Comparison of ENCODE assay signal across 9 mouse cellular contexts in the genomic region with DNA sequence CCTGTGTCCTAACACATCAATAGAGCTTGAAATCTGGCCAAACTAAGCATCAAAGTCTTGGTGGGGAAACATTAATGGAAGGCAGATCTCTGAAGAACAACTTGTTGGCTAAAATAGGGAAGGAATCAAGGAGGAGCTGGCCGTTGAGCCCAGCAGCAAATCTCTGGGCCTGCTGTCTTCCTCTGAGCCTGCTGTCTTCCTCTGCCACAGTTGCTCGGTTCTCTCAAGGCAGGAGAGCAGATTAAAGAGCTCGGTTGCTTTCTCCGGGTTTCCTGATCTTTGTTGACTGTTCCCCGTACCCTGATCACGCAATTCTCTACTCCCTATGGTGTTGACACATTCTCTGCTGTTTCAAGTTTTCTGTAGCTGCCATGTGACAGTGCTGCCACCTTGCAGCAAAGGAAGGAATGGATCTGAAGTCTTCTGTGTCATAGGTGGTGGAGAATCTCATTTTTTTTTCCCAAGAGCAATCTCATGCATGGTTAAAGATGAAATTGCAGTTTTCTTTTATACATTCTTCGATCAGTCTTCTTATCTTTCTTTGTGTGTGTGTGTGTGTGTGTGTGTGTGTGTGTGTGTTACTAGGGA. TPM values are rescaled to one million over a fixed set of nuclear protein-coding genes. Genes with fewer than 3 reads are reported as not detected.
DNase-seq lines count a peak whose midpoint lies in the region; ATAC-seq and TF ChIP-seq lines count a peak whose summit lies in the region.
"Had no signal": no experiment of that assay in that cellular context is flagged by ENCODE, and none has a peak within 500 bp of the region (broad histone marks: within the 10 kb centered on the region; RNA-seq: fewer than 3 reads in every experiment).

No protein-coding gene starts in this region.

- intact Hi-C loops in heart, postnatal 36 days (cut with DNase I): no loop called here
- intact Hi-C loops in left cerebral cortex, postnatal 14 days (cut with DNase I): no loop called here

- peak; percentile 82 for TF ChIP-seq CTCF in forebrain, postnatal 0 days (IDR thresholded peaks at IDR 0.05; ENCODE audit: low read depth)

- no peaks in the 10 kb centered on the region for H3K27me3 ChIP-seq in forebrain, postnatal 0 days (ENCODE audit: insufficient read depth, low read length)
- H3K27me3 ChIP-seq in forebrain, embryonic 10.5 days (ENCODE audit: poor library complexity, severe bottlenecking): peaks cover 41% of the 10 kb centered on the region
- no peaks in the 10 kb centered on the region for H3K27me3 ChIP-seq in embryonic facial prominence, embryonic 14.5 days (replicated peaks; ENCODE audit: control insufficient read depth, insufficient read depth, low read length)
- H3K27me3 ChIP-seq in midbrain, embryonic 14.5 days (ENCODE audit: control insufficient read depth, insufficient read depth, low read length): no peaks in the 10 kb centered on the region
- H3K27me3 ChIP-seq: limb, embryonic 12.5 days had no signal

- no peak overlapping the region for H3K9ac ChIP-seq in forebrain, postnatal 0 days
- no peak overlapping the region for H3K9ac ChIP-seq in embryonic facial prominence, embryonic 14.5 days (ENCODE audit: low read depth, low read length)
- H3K9ac ChIP-seq in midbrain, embryonic 14.5 days (replicated peaks; ENCODE audit: low read length): no peak overlapping the region
- H3K9ac ChIP-seq: limb, embryonic 12.5 days had no signal

- H3K4me1 ChIP-seq in forebrain, postnatal 0 days (ENCODE audit: insufficient read depth): no peaks in the 10 kb centered on the region; the same call in 1 of the 2 replicates
- H3K4me1 ChIP-seq in forebrain, embryonic 10.5 days: peaks cover 22% of the 10 kb centered on the region
- no peaks in the 10 kb centered on the region for H3K4me1 ChIP-seq in embryonic facial prominence, embryonic 14.5 days (ENCODE audit: control insufficient read depth, insufficient read depth, low read length)
- H3K4me1 ChIP-seq in midbrain, embryonic 14.5 days (ENCODE audit: control insufficient read depth, insufficient read depth, low read length): no peaks in the 10 kb centered on the region
- H3K4me1 ChIP-seq: limb, embryonic 12.5 days had no signal

- ATAC-seq in forebrain, postnatal 0 days: peak; percentile 78
- no peak for ATAC-seq in embryonic facial prominence, embryonic 14.5 days (ENCODE audit: low read depth)
- no peak for ATAC-seq in midbrain, embryonic 14.5 days (ENCODE audit: low FRiP score, low TSS enrichment)

- no peaks in the 10 kb centered on the region for H3K9me3 ChIP-seq in forebrain, postnatal 0 days (ENCODE audit: low read length)
- H3K9me3 ChIP-seq in forebrain, embryonic 10.5 days: no peaks in the 10 kb centered on the region
- H3K9me3 ChIP-seq in embryonic facial prominence, embryonic 14.5 days (ENCODE audit: control insufficient read depth, low read length): no peaks in the 10 kb centered on the region
- no peaks in the 10 kb centered on the region for H3K9me3 ChIP-seq in midbrain, embryonic 14.5 days (ENCODE audit: control insufficient read depth, low read length)
- H3K9me3 ChIP-seq: limb, embryonic 12.5 days had no signal

- no peak overlapping the region for H3K27ac ChIP-seq in forebrain, postnatal 0 days (ENCODE audit: low read depth, low read length)
- H3K27ac ChIP-seq in forebrain, embryonic 10.5 days: no peak overlapping the region
- H3K27ac ChIP-seq in embryonic facial prominence, embryonic 14.5 days (replicated peaks; ENCODE audit: low read depth, low read length): no peak overlapping the region
- H3K27ac ChIP-seq in midbrain, embryonic 14.5 days (replicated peaks; ENCODE audit: low read depth, low read length): no peak overlapping the region; the same call in 1 of the 2 replicates
- H3K27ac ChIP-seq: limb, embryonic 12.5 days had no signal

- 22% methylated on average over 7 of the region's 7 CpGs for WGBS in forebrain, postnatal 0 days
- 30% methylated on average over 7 of the region's 7 CpGs for WGBS in forebrain, embryonic 10.5 days
- WGBS in embryonic facial prominence, embryonic 14.5 days: 24% methylated on average over 7 of the region's 7 CpGs
- WGBS in midbrain, embryonic 14.5 days: 18% methylated on average over 7 of the region's 7 CpGs

- no peaks in the 10 kb centered on the region for H3K36me3 ChIP-seq in forebrain, postnatal 0 days (ENCODE audit: insufficient read depth)
- no peaks in the 10 kb centered on the region for H3K36me3 ChIP-seq in forebrain, embryonic 10.5 days (replicated peaks)
- no peaks in the 10 kb centered on the region for H3K36me3 ChIP-seq in embryonic facial prominence, embryonic 14.5 days (ENCODE audit: control insufficient read depth, insufficient read depth, low read length)
- no peaks in the 10 kb centered on the region for H3K36me3 ChIP-seq in midbrain, embryonic 14.5 days (ENCODE audit: control insufficient read depth, insufficient read depth, low read length)
- H3K36me3 ChIP-seq: limb, embryonic 12.5 days had no signal

- no peak overlapping the region for H3K4me3 ChIP-seq in forebrain, postnatal 0 days (ENCODE audit: low read depth, low read length)
- no peak overlapping the region for H3K4me3 ChIP-seq in forebrain, embryonic 10.5 days
- no peak overlapping the region for H3K4me3 ChIP-seq in embryonic facial prominence, embryonic 14.5 days (ENCODE audit: low read depth, low read length)
- H3K4me3 ChIP-seq in midbrain, embryonic 14.5 days (replicated peaks; ENCODE audit: low read depth, low read length): no peak overlapping the region
- H3K4me3 ChIP-seq: limb, embryonic 12.5 days had no signal

- H3K4me2 ChIP-seq in forebrain, postnatal 0 days (ENCODE audit: low read depth): peak overlapping the region; percentile 10; the same call in 1 of the 2 replicates
- no peak overlapping the region for H3K4me2 ChIP-seq in embryonic facial prominence, embryonic 14.5 days (ENCODE audit: low read depth, low read length)
- no peak overlapping the region; the same call in 1 of the 2 replicates for H3K4me2 ChIP-seq in midbrain, embryonic 14.5 days (ENCODE audit: low read length)
- H3K4me2 ChIP-seq: limb, embryonic 12.5 days had no signal

- DNase-seq in forebrain, postnatal 0 days: peak; percentile 57
- DNase-seq in forebrain, embryonic 10.5 days (ENCODE audit: extremely low spot score, low spot score): no peak
- DNase-seq in Muller cell, postnatal 12 days (ENCODE audit: inconsistent ontology term): peak; percentile 29
- peak; percentile 38 for DNase-seq in embryonic facial prominence, embryonic 14.5 days (ENCODE audit: low spot score)
- peak; percentile 6 to 24 for DNase-seq in heart, postnatal 36 days
- DNase-seq in left cerebral cortex, postnatal 14 days (ENCODE audit: low spot score in 2 of 2): peak; percentile 57 to 67
- peak; percentile 64 for DNase-seq in midbrain, embryonic 14.5 days
- DNase-seq in thymus, postnatal 25 days: peak; percentile 37

RNA-seq across cellular contexts. Expression of a gene that starts 1.5 kb away (rescaled TPM):
- total RNA-seq in forebrain, postnatal 0 days (2014; rRNA removed): not detected in 2 replicates
- polyA plus RNA-seq in forebrain, postnatal 0 days (2015; fragmentation: Nextera tagmentation; extraction: Ambion mirVana): not detected in 2 replicates
- not detected in 2 replicates for polyA plus RNA-seq in forebrain, embryonic 10.5 days (2016; fragmentation: Nextera tagmentation; extraction: Ambion mirVana)
- not detected in 2 replicates for polyA plus RNA-seq in embryonic facial prominence, embryonic 14.5 days (2014; fragmentation: Nextera tagmentation; extraction: Ambion mirVana)
- total RNA-seq in heart, postnatal 36 days (2021): not detected
- total RNA-seq in left cerebral cortex, postnatal 14 days (2021): not detected
- 0.29 TPM in 1 of 2 replicates, not detected in the other for polyA plus RNA-seq in midbrain, embryonic 14.5 days (2014; fragmentation: Nextera tagmentation; extraction: Ambion mirVana)
- polyA plus RNA-seq: limb, embryonic 12.5 days had no signal

RNA-seq across cellular contexts. Expression of a gene that starts 39.3 kb away (rescaled TPM):
- total RNA-seq in forebrain, postnatal 0 days (2014; rRNA removed): 162 and 200 TPM in 2 replicates
- 14.7 and 16.5 TPM in 2 replicates for polyA plus RNA-seq in forebrain, postnatal 0 days (2015; fragmentation: Nextera tagmentation; extraction: Ambion mirVana)
- 25.6 and 26.8 TPM in 2 replicates for polyA plus RNA-seq in forebrain, embryonic 10.5 days (2016; fragmentation: Nextera tagmentation; extraction: Ambion mirVana)
- 17.4 and 20.5 TPM in 2 replicates for polyA plus RNA-seq in embryonic facial prominence, embryonic 14.5 days (2014; fragmentation: Nextera tagmentation; extraction: Ambion mirVana)
- total RNA-seq in heart, postnatal 36 days (2021): 10 to 100 TPM; 13.6 to 26.1 TPM
- 10 to 100 TPM; 75.7 to 81.2 TPM for total RNA-seq in left cerebral cortex, postnatal 14 days (2021)
- polyA plus RNA-seq in midbrain, embryonic 14.5 days (2014; fragmentation: Nextera tagmentation; extraction: Ambion mirVana): 33.4 and 40.8 TPM in 2 replicates

RNA-seq across cellular contexts. Expression of a gene that starts 39.4 kb away (rescaled TPM):
- 24.8 and 26.1 TPM in 2 replicates for total RNA-seq in forebrain, postnatal 0 days (2014; rRNA removed)
- 29.0 and 30.1 TPM in 2 replicates for polyA plus RNA-seq in forebrain, postnatal 0 days (2015; fragmentation: Nextera tagmentation; extraction: Ambion mirVana)
- 43.6 and 43.7 TPM in 2 replicates for polyA plus RNA-seq in forebrain, embryonic 10.5 days (2016; fragmentation: Nextera tagmentation; extraction: Ambion mirVana)
- 29.4 and 33.9 TPM in 2 replicates for polyA plus RNA-seq in embryonic facial prominence, embryonic 14.5 days (2014; fragmentation: Nextera tagmentation; extraction: Ambion mirVana)
- total RNA-seq in heart, postnatal 36 days (2021): 1 to 10 TPM; 5.9 to 8.2 TPM
- 10 to 100 TPM; 36.0 to 36.4 TPM for total RNA-seq in left cerebral cortex, postnatal 14 days (2021)
- polyA plus RNA-seq in midbrain, embryonic 14.5 days (2014; fragmentation: Nextera tagmentation; extraction: Ambion mirVana): 27.6 and 31.0 TPM in 2 replicates
